Mouse (Mus musculus): ENCODE data around the gene Adssl1.

The Adssl1 gene

DNA sequence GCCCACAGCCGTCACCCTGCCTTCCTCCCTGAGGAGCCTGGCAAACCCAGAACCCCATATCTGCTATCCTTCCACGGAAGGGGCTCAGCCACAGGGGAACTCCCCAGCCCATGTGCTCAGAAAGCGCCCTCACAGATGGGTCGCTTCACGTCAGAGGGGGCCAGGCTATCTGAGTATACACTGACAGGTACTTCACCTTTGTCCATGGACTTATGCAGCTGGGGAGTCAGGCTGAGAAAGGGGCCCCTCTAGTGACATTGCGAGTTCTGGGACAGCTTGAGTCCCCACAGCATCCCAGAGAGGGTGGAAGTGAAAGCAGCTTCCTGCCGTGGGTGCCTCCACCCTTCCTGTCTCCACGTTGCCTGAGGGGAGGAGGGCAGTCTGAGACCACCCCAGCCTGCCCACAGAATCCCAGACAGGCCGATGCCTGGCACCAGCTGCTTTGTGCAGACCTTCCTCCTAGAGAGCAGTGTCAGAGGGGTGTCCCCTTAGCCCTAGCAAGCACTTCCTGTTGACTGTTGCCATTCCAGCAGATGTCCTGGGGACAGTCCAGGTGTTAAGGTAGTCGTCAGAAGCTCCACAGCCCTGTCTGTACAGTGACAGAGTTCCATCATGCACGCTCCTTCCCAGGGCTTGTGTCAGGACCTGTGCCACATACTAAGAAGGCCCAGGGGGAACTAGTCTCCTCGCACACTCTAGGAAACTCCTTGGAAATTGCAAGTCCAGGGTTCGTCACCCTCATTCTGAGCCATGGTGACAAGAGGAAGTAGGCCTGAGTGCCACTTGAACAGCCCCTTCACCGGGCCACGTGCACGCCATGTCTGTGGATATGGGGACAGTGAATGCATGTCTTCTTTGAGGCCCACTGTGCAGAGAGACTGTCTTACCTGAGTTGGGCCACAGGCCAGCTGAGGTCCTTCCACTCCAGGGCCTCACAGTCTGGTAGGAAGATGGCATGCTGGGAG lies 25.6 kb upstream of the Adssl1 start:
- no peak for DNase-seq

DNA sequence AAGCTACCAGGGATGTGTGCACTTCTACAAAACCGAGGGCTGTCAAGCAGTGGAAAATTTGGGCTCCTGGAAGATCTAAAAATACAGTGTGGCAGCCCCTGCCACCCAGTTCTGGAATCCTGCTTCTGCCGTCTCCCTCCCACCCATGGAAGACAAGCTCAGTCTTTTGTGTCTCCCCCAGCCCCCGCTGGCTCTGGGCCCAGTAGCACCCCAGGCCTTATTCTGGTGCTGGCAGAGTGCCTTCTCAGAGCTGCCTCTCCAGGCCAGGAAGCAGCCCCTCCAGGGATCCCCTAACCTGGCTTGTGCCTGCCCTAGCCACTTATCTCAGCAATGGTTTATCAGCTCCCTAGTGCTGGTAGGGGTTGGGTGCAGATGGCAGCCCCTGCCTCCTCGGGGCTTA lies 24.9 kb upstream of the Adssl1 start:
- DNase-seq: no peak

DNA sequence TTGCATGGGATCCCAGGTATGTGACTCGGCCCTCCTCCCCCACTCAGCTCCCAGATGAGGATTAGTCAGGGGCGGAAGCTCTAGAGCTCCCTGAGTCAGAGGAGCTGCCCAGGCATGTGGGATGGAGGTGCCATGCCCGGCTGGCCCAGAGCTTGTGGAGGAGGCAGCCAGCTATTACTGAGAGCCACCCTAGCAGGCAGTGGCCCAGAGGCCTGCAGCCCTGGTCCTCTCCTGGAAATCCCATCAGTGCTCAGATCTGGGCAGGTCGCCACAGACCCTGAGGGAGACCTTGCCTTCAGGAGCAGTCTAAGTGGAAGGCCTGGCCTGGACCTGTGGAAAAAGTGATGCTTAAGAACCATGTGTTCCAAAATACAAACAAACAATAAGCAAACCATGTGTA lies 24.2 kb upstream of the Adssl1 start:
- DNase-seq: no peak

DNA sequence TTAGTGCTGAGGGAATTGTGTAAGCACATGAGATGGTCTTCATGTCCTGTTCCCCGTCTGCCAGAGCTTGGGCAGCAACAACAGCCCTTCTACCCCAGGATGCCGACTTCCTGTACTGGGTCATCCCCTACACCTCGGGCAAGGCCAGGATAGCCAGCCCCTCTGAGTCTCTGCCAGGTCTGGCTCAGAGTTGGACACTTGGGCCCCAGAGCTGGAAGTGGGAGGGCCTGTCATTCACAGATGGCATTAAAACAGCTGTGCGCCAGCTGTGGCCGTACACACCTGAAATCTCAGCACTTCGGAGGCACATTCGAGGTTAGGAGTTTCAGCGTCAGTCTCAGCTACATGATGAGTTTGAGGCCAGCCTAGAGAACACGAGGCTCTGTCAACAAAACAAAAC lies 23.4 kb upstream of the Adssl1 start:
- no peak for DNase-seq

DNA sequence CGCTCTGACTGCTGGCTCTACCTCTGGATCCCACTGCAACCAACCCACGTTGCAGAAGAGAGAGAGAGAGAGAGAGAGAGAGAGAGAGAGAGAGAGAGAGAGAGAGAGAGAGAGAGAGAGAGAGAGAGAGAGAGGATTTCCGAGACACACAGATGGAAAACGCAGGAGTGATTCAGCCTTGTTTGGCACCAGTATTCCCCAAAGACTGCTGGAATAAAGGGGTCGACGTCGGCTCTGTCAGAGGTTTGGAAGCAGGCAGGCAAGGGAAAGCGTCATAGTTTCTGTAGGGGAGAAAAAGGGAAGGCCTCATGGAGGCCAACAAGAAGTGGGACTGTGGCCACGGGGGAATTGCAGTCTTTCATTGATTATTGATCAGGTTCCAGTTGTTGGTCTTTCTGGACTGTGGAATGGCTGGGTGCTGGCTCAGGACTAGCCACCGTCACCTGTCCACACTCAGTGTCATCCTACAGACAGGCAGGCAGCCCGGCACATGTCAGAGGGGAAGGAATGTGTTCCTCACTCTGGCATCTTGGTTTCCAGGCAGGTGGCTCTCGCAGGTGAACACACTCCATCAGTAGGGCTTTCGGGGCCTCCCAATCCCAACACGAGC lies 22.8 kb upstream of the Adssl1 start:
- no peak for DNase-seq

DNA sequence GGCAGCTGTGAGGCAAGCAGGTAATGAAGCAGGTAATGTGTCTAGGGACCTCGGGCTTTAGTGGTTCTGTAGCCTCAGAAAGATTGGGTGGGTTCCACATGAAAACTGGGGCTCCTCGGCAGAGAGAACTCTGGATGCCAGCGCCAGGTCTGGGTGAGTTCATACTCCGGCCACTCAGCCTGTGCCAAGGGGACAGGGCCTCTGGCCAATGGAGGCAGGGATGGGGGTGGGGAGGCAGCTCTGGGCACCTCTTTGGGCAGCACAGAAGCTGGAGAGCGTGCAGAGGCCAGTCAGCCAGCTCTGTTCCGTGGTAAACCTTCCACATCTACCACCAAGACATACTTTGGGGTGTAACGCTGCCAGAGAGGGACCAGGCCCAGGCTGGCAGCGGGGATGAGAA lies 22.2 kb upstream of the Adssl1 start:
- no peak for DNase-seq

DNA sequence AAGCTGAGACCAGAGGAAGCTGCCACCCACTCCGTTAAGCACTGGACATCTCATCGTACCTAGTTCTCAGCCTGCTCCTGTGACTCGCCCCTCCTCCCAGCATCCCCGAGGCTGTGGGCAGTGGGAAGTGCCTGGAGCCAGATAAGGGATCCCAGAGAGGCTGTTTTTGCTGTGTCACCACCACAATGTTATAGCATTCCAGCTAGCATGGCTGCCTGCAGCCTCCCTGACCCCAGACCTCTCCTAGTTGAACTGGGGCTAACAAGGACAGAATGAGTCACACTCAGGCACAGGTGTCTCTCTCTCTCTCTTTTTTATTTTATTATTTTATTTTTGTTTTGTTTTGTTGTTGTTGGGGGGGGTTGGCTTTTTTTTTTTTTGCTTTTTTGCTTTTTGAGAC lies 20.6 kb upstream of the Adssl1 start:
- no peak for DNase-seq

DNA sequence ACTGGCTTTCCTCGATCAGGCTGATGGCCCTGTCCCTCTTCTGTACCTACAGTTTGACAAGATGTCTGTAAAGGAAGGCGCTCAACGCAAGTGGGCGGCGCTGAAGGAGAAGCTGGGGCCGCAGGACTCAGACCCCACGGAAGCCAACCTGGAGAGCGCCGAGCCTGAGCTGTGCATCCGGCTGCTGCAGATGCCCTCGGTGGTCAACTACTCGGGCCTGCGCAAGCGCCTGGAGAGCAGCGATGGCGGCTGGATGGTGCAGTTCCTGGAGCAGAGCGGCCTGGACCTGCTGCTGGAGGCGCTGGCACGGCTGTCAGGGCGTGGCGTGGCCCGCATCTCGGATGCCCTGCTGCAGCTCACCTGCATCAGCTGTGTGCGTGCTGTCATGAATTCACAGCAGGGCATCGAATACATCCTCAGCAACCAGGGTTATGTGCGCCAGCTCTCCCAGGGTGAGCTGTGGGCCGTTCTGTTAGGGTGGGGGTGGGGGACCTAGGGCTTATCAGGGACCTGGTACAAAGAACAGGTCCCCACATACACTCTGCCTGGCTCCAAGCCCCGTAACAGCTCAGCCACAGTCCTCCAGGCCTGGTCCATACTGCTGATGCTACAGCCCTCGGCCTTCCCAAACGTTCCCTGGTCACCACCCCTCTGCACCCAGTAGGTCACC lies 19.8 kb upstream of the Adssl1 start:
- no peak for DNase-seq

DNA sequence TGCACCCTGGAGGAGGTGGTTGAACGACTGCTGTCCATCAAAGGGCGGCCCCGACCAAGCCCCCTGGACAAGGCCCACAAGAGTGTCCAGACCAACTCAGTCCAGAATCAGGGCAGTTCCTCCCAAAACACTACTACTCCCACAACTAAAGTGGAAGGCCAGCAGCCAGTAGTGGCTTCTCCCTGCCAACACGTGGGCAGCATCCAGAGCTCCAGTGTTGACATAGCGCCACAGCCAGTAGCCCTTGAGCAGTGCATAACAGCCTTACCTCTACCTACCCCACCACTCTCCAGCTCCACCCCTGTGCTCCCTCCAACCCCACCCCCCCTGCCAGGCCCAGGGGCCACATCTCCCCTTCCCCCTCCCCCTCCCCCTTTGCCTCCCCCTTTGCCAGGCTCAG lies 15.8 kb upstream of the Adssl1 start:
- DNase-seq: no peak

DNA sequence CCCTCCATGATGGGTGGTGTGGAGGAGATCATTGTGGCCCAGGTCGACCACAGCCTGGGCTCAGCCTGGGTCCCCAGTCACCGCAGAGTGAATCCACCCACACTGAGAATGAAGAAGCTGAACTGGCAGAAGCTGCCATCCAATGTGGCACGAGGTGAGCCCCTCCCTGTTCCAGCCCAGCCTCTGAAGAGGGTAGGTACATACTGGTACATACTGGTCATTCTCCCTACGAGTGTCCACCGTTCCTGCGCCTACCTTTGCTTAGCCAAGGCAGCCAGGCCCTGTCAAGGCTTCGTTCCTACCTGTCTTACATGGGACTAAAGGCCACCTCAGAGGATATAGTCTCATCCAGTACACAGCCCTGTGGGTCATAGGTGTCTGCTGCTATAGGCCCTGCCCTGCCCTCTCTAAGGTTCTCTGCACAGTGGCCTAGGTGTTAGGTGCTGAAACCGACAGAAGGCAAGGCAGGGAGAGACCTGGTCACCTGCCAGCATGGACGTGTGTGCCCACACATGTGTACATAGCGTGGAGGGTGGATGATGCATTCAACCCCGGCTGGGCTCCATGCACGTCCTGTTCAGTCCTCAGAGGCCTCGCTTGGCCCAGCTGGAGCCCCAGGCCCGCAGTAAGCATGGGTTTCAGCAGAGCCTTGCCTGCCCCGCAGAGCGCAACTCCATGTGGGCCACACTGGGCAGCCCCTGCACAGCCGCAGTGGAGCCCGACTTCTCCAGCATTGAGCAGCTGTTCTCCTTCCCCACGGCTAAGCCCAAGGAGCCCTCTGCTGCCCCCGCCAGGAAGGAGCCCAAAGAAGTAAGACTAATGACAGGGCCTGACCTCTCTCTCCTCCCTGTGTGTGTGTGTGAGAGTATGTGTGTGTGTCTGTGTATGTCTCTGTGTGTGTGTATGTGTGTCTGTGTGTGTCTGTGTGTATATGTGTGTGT lies 14.9 kb upstream of the Adssl1 start:
- peak; percentile 57 for DNase-seq

DNA sequence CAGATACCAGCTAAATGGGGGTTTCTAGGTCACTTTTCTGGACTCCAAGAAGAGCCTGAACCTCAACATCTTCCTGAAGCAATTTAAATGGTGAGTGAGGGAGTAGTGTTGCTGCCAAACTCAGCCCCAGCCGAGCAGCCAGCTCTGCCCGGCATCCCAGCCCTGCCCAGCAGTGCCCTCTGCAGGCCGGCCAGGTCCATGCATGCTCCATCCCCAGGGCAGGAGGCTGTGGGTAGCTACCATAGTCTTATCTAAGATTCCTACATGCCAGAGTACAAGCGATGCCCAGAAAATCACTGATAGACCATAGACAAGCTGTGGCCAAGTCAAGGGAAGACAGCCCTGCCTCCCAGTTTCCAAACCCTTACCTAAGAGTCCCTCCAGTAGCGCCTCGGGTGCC lies 14.1 kb upstream of the Adssl1 start:
- peak; percentile 82 for DNase-seq

DNA sequence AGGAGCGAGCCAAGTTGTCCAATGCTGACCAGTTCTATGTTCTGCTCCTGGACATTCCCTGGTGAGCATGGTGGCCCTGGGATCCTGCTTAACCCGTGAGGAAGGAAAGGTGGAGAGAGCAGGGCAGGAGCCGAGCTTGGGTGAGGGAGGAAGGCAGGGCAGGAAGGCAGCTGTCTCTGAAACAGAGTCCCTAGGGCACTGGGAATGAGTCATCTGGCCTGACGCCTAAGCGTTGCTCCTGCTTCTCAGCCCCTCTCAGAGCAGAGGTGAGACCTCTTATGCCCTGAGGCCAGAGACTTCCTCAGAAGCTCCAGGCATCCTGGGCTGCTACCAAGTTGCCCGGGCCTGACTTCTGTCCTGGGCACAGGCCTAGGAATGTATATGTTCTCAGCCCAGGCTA lies 12.8 kb upstream of the Adssl1 start:
- no peak for DNase-seq

DNA sequence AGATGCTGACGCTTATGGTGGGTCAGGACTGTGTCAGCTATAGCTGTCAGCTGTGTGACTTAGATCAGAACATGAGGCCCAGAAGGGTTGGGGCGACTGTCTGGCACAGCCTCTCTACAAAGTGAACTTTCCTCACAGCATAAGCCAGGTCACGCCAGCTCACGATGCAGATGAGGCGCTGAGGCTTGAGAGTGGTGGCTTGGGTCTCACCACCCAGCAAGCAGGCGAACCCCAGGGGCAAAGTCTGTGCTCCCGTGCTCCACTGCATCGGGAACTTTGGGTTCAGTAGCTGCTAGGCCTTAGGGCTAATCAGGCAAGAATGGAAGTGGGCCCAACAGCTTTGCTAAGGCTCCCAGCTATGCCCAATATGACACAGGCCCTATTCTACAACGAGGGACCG lies 10.8 kb upstream of the Adssl1 start:
- DNase-seq: peak; percentile 31

DNA sequence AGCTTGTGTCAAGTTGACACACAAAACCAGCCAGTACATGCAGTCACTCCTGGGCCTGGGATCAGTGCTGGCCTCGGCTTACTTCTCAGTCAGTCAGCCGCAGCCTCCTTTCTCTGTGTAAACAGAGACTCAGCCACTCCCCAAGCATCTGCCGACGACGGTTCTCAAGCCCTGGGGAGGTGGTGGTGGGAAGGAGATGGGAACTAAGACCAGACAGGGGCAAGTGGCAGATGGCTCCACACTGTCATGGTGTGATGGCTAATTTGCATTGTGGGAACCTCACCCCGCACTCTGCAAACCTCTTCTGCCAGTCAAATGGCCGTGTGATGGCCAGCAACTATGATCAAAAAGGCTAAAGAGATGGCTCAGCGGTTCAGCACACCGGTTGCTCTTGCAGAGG lies 3.2 kb upstream of the Adssl1 start:
- DNase-seq: no peak

DNA sequence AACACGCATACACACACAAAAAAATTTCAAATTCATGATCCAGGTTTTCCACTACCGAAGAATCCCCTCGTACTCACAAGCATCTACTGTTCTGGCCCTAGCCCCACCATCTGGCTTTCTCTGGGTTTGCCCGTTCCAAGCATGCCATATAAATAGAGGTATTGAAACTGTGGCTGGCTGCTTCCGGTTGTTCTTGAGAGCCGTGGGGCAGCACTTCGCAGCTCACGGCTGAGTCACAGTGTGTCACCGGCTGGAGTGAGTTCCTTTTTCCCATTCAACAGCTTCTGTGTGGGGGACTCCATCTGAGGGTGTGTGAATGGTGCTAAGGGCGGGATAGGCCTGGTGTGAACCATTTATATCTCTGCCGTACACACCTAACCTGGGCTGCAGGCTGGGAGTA lies 2.7 kb upstream of the Adssl1 start:
- no peak for DNase-seq

DNA sequence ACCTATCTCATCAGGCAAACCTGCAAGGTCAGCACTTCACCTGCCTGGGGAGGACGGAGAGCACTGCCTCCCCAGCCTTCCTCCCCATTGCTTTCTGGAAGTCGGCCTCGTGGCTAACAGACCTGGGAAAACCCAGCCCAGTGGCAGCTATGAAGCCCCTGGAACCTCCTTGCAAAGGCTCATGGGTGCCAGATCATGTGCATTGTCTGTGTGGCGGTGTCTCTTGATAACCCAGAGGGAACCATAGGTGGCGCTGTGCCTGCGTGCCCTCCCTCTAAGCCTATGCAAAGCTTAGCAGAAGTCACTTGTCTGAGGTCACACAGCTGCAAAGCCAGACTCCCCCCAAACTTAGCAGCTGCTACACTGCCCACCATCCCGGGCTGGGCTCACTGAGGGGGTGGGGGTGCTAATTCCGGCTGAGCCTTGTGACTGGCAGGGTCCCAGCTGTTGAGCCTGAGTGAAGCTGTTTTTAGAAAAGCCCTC lies 1.9 kb upstream of the Adssl1 start:
- DNase-seq: peak; percentile 71

DNA sequence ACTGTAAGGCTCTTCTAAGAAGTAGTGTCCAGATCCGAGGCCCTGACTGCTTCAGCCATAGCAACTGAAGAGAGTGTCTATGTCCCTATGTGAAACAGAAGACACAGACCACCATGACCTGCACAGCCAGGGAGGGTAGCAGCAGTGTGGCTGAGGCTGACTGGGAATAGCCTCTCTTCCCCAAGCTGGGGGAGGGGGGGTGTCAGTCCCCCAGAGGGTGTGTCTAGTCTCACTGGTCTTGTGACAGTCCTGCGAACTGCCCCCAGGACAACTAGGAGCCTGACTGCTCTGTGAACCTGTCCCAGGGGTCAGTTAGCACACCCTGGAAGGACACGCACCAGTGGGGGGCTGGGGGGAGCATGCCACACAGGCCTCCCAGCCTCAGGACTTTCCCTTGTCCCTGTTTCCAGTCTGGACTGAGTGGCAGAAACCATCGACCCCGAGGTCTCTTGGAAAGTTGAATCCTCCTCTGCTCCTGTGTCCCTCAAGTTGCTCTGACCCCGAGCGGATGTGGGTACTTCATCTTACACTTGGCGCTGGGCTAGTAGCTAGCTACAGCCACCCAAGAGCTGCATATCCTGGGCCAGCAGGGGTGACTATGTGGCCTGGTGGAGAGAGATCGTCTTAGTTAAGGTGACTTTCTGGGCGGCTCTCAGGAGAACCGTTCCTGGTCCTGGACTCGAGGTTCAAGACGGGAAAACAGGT lies 712 bp upstream of the Adssl1 start:
- DNase-seq: peak; percentile 52

DNA sequence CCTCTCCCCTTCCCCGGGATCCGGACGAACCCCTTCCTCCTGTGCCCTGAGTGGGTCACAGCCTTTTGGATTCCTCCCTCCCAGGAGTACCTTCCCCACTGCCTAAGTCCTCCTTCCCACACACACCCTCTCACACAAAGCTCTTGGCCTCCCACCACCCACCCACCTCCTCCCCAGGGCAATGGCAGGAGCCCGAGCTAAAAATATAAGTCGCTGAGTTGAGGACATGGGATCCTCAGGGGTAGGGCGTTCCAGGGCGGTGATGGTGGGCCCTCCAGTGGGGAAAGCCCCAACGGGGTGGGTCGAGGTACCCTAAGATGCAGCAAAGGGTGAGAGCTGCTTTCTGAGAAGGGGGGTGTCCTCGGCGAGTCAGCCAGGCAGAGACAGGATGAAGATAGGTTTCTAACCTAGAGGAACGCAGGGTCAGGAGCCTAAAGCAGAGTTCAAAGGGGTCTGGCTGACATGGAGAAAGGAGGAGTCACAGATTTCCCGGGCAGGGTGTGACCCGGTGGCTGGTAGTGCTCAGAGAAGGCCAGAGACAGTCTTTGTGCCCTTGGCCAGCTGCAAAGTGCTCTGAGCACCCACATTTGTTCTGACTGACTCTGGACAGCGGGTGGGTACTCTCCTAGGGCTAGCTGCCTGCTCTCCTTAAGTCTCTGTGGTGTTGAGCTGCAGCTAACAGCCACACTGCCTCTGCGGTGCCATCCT lies 663 bp downstream of the Adssl1 start:
- DNase-seq: no peak

DNA sequence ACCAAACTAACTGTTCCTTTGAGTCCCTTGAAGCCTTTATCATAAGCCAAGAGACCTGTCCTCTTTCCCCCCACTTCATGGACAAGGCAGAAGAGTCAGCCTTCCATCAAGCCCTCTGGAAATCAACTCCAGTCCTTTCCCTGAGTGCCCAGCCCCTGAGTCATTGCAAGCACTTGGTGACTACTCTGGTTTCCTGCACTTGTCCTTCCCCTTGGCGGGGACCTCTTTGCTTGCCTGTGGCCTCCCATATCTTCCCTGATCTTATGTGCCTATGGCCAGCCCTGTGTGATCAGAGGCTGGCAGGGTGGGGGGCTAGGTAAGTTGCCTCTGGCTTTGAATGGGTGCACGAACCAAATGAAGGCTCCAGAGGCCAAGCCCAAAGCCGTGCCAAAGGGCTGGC lies 2.1 kb downstream of the Adssl1 start:
- no peak for DNase-seq

DNA sequence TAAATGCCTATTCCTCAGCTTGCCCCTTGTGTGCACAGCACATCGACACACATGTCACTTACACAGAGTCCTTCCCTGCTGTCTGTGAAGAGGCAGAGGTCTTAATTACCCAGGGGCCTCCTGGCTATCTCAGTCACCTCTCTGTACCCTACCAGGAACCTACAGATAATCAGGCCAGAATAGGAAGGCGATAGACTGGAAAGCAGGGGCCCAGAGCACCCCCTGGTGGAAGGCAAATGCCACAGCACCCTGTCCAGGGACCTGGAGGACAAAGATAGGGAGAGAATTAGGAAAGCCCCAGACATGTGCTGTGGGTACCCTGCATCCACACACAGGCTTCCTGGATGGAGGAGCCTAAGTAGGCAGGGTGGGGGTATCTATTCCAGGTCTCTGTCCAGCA lies 3.9 kb downstream of the Adssl1 start:
- DNase-seq: peak; percentile 48

DNA sequence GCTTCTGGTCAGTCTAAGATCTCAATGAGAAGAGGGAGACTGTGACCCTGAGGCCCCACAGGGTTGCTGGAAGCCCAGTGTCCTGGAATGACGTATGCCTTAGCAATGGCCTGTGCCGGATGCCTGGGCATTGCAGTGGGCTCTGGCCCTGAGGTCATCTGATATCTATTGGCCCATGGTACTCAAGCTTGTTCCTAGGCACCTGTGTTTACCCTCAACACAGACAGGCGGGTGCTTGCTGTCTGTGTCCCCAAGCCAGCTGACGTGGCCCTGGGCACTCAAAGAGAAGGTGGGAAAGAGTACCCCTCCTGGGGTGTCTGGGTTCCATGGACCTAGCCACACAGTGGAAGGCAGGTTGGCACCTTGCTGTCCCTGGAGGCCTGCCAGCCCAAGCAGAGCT lies 5.9 kb downstream of the Adssl1 start:
- no peak for DNase-seq
